Mouse (Mus musculus) olfactory bulb, adult 2 months (tissue): Measurements from ENCODE around the gene Efcab5.

Experiments
- CTCF ChIP-seq: fragments of 200-500 bp; IDR thresholded peaks from 2 replicates; pipeline ENCODE4 v1.5.1; 2012; ENCODE audit warnings: low read depth, mild to moderate bottlenecking, low read length, moderate library complexity; ENCODE audit not compliant: insufficient read depth
- POLR2A ChIP-seq: fragments of 200-500 bp; IDR thresholded peaks from 2 replicates; pipeline ENCODE4 v1.6.1; 2012; ENCODE audit warnings: mild to moderate bottlenecking, low read depth, low read length, moderate library complexity; ENCODE audit not compliant: insufficient read depth

- no peak for TF ChIP-seq CTCF
- TF ChIP-seq POLR2A, result no peak
These were observed 6.7 kb downstream of the Efcab5 start for GRCm38 (mm10) chr11:77182041-77182440.
